Mouse (Mus musculus): ENCODE measurements at regions not wholly inside any gene's neighbourhood (a gene's known extent, or its start where the extent isn't known, plus 50 kb on each side); places are given as distances from the start of the nearest gene placed in this dataset.
"Not testable (repeated sequence)": the region's sequence is repeated elsewhere in the genome, so short reads cannot be mapped to it uniquely, and the experiment has no call there.

DNA sequence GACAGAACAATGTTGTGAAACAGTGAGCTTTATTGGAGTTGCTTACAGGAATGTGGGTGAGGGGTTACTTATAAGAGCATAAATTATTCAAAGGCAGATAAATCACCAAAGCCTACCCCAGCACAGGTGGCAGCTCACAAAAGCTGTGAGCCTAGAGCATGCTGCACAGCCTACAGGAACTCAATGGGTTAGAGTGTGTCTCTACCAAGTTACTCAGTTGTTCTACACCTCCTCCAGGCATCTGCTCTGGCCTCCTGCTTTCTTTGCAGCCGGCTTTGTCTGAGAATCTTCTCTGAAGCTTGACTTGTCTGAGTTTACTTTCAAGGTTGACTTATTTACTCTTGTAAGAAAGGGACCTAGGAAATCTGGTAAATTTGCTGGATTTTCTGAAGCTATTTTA is 336.5 kb downstream of the Fscb start:
- DNase-seq, result no peak

DNA sequence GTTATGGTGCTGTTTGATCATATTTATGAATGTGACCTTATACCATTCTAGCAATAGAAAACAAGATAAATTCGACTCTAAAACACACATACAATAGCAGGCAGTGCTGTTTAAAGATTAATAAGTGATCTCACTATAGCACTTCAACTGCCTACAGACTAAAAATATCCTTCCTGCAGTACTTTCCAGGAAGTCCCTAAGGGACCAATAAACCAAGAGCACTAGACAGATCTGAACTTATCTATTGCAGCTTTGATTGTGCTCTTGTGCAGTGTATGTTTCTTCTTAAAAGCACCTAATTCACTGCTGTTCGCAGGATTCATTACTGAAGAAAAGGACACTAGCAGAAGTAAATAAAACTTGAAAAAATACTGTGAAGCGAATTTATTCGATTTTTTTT is 358.1 kb downstream of the Fscb start:
- no peak for DNase-seq

DNA sequence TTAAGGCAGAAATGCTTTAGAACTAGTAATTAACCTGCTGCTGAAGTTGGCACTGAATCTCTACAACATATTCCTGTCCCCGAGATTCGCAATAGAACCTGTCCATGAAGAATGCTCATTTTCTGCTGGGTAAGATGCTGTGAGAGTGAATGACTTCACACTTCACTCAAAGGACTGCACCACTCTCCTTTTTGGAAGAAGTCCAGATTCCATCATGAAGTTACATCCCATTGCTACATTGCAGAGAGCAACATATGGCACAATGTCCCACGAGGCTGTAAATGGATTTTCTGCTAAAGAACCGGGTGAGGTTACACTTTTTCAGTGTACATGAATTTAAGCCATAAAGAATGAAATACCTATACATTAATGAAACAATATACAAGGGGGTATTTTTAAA is 360.0 kb downstream of the Fscb start:
- DNase-seq, result peak; percentile 17 to 25

DNA sequence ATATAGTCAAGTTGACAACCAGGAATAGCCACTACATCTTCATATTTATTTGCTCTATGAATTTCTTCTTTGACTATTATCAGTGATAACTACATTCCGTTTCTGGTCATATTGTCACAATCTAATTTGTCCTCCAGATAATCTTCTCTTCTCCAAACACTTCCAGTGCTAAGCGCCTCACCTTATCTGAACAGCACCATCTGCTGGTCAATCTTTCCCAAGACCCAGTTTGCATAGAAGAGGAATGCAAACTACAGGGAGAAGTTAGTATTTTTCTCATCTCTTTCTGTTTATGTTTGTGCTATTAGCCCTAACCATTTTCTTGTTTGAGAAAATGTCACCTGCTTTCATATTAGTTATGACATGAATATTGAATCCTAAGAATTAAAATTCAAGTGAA is 370.3 kb downstream of the Fscb start:
- DNase-seq, result peak; percentile 72 to 82

DNA sequence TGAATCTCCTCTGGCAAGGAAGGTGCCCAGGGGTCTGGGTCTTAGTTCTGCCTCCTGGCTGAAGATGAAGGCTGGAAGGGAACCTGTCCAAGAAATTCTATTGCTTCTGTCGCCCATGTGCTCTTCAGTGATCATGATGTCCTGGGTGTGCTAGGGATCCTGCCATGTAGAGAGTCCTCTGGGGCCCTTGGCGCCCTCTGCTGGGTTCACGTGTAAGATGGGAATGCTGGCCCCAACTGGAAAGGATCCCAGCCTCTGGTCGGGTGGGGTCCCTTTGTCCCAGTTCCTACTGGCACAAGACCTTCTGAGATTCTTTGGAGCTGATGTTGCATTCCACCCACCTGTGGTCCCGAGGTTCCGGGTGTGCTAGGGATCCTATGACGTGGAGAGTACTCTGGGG is 397.7 kb downstream of the Fscb start:
- DNase-seq, result no peak

DNA sequence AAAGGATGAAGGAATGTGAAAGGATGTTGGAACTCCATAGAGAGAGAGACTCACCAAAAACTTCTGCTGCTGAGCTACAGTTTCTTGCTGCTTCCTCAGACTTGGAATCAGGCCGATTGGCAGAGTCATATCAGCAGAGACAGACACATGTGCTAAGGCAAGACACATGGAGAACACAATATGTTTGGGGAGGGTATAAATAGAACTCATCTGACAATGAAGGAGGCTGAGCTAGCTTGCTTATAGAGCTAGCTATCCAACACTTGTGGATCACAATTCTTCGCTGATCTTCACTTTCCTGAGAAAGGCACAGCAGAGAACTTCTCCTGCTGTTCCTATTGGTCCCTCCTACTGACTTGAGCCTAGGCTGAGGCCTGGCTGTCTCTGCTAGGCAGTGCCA is 429.0 kb downstream of the Fscb start:
- no peak for DNase-seq

DNA sequence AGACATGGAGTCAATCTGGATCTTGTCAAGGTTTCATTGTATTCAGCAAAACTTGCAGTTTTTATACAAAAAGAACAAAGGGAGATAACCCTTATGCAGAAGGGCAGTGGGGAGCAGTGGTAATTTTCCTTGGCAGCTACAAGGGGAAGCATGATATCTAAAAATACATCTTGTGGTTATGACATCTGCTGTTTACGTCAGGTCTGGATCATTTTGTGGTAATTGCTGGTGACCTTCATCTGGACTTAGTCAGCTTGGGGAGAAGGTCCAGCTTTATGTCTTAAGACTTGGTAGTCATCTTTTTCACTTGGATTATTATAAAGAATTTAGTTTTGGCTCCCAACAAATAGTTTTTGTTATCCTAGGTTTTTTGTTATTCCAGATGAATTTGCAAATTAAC is 465.9 kb downstream of the Fscb start:
- not testable (repeated sequence) for DNase-seq
